In the genomic region with DNA sequence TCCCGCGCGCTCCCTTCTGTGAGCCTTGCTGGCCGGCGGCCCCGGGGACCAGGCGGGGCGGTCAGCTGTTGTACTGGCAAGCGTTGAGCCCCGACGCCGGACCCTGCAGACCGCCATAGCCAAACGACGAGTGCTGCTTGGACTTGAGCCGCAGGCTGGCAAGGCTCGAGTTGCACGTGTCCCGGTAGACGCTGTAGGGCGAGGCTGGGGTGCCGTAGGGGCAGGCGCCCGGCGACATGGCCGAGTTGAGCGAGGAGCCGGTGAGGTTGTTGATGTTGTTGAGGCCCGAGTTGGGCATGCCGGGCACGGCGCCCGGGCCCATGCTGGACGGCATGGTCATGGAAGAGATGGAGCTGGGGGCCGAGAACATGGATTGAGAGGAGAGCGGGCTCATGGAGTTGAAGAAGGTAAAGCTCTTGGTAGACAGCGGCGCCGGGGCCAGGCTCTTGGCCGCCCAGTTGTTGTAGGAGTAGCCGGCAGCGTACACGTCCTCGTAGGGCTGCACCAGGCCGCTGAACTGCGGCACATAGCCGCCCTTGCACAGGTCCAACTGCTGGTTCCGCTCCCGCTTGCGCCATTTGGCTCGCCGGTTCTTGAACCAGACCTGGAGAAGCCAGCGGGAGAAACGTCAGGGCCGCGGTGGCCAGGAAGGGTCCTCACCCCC, we compare ENCODE assay signal across 11 mouse cellular contexts. TPM values are rescaled to one million over a fixed set of nuclear protein-coding genes. Genes with fewer than 3 reads are reported as not detected.
DNase-seq lines count a peak whose midpoint lies in the region; ATAC-seq lines count a peak whose summit lies in the region.
"Had no signal": no experiment of that assay in that cellular context is flagged by ENCODE, and none has a peak within 500 bp of the region (broad histone marks: within the 10 kb centered on the region; RNA-seq: fewer than 3 reads in every experiment).

No protein-coding gene starts in this region.

- WGBS in hindbrain, embryonic 11.5 days = 1% methylated on average over 56 of the region's 56 CpGs
- under 1% methylated on average over 56 of the region's 56 CpGs for WGBS in hindbrain, embryonic 13.5 days
- 2% methylated on average over 56 of the region's 56 CpGs for WGBS in embryonic facial prominence, embryonic 13.5 days
- WGBS in limb, embryonic 10.5 days = 1% methylated on average over 56 of the region's 56 CpGs

- no peak for ATAC-seq in hindbrain, embryonic 11.5 days (ENCODE audit: low FRiP score)
- no peak for ATAC-seq in hindbrain, embryonic 13.5 days (ENCODE audit: low FRiP score)
- no peak for ATAC-seq in embryonic facial prominence, embryonic 13.5 days (ENCODE audit: insufficient number of reproducible peaks, insufficient read depth, low FRiP score, low TSS enrichment, low read depth)

- no peaks in the 10 kb centered on the region for H3K36me3 ChIP-seq in hindbrain, embryonic 11.5 days (ENCODE audit: control insufficient read depth, insufficient read depth, low read length)
- H3K36me3 ChIP-seq in hindbrain, embryonic 13.5 days = no peaks in the 10 kb centered on the region
- no peaks in the 10 kb centered on the region for H3K36me3 ChIP-seq in embryonic facial prominence, embryonic 13.5 days
- H3K36me3 ChIP-seq in limb, embryonic 10.5 days = peaks cover 31% of the 10 kb centered on the region; the same call in 1 of the 2 replicates
- H3K36me3 ChIP-seq: neural tube, embryonic 13.5 days had no signal

- peak; percentile 69 for DNase-seq in hindbrain, embryonic 11.5 days (ENCODE audit: low spot score)
- peak; percentile 44 for DNase-seq in ES-CJ7 (ENCODE audit: low read depth, low spot score)
- DNase-seq in limb, embryonic 10.5 days (ENCODE audit: low spot score) = peak; percentile 74
- no peak for DNase-seq in layer of hippocampus, adult 11-12 months (ENCODE audit: low spot score)
- no peak for DNase-seq in layer of hippocampus, adult 9-11 months
- DNase-seq in spleen, postnatal 10 days (ENCODE audit: low spot score in 2 of 2) = no peak

- peaks cover 3% of the 10 kb centered on the region for H3K4me1 ChIP-seq in hindbrain, embryonic 11.5 days (replicated peaks; ENCODE audit: control insufficient read depth, insufficient read depth, low read length)
- peaks cover 26% of the 10 kb centered on the region for H3K4me1 ChIP-seq in hindbrain, embryonic 13.5 days (replicated peaks)
- H3K4me1 ChIP-seq in embryonic facial prominence, embryonic 13.5 days = peaks cover 36% of the 10 kb centered on the region
- H3K4me1 ChIP-seq in limb, embryonic 10.5 days = peaks cover 61% of the 10 kb centered on the region

- no peak overlapping the region for H3K4me2 ChIP-seq in hindbrain, embryonic 11.5 days (replicated peaks; ENCODE audit: low read depth, low read length)
- H3K4me2 ChIP-seq in hindbrain, embryonic 13.5 days = no peak overlapping the region
- peak overlapping the region; percentile 56 for H3K4me2 ChIP-seq in embryonic facial prominence, embryonic 13.5 days
- H3K4me2 ChIP-seq: neural tube, embryonic 13.5 days had no signal

- H3K4me3 ChIP-seq in hindbrain, embryonic 11.5 days (ENCODE audit: low read depth, low read length) = no peak overlapping the region
- no peak overlapping the region for H3K4me3 ChIP-seq in hindbrain, embryonic 13.5 days
- peak overlapping the region; percentile 35 for H3K4me3 ChIP-seq in embryonic facial prominence, embryonic 13.5 days
- peak overlapping the region; percentile 56 for H3K4me3 ChIP-seq in limb, embryonic 10.5 days
- H3K4me3 ChIP-seq: layer of hippocampus, adult 2 months; neural tube, embryonic 13.5 days had no signal

- no peaks in the 10 kb centered on the region for H3K9me3 ChIP-seq in hindbrain, embryonic 11.5 days (ENCODE audit: control insufficient read depth, low read length)
- H3K9me3 ChIP-seq in hindbrain, embryonic 13.5 days = no peaks in the 10 kb centered on the region
- H3K9me3 ChIP-seq in embryonic facial prominence, embryonic 13.5 days = no peaks in the 10 kb centered on the region
- no peaks in the 10 kb centered on the region for H3K9me3 ChIP-seq in limb, embryonic 10.5 days (replicated peaks)
- H3K9me3 ChIP-seq: neural tube, embryonic 13.5 days had no signal

- no peak overlapping the region for H3K27ac ChIP-seq in hindbrain, embryonic 11.5 days (ENCODE audit: low read depth, low read length)
- H3K27ac ChIP-seq in hindbrain, embryonic 13.5 days = no peak overlapping the region
- peak overlapping the region; percentile 62 for H3K27ac ChIP-seq in embryonic facial prominence, embryonic 13.5 days
- peak overlapping the region; percentile 90 for H3K27ac ChIP-seq in limb, embryonic 10.5 days
- H3K27ac ChIP-seq: layer of hippocampus, adult 2 months; neural tube, embryonic 13.5 days had no signal

- H3K9ac ChIP-seq in hindbrain, embryonic 11.5 days (ENCODE audit: low read depth, low read length) = no peak overlapping the region
- no peak overlapping the region for H3K9ac ChIP-seq in hindbrain, embryonic 13.5 days
- peak overlapping the region; percentile 70 for H3K9ac ChIP-seq in embryonic facial prominence, embryonic 13.5 days
- H3K9ac ChIP-seq: neural tube, embryonic 13.5 days had no signal

- peaks cover 87% of the 10 kb centered on the region for H3K27me3 ChIP-seq in hindbrain, embryonic 11.5 days (ENCODE audit: control insufficient read depth, insufficient read depth, low read length)
- H3K27me3 ChIP-seq in hindbrain, embryonic 13.5 days = peaks cover 92% of the 10 kb centered on the region
- peaks cover 91% of the 10 kb centered on the region for H3K27me3 ChIP-seq in embryonic facial prominence, embryonic 13.5 days
- peaks cover 94% of the 10 kb centered on the region for H3K27me3 ChIP-seq in limb, embryonic 10.5 days (ENCODE audit: low read depth, poor library complexity, severe bottlenecking)

RNA-seq across cellular contexts. Expression of gene Pitx1, which starts 9.9 kb away (rescaled TPM):
- 0.25 and 0.43 TPM in 2 replicates for polyA plus RNA-seq in hindbrain, embryonic 11.5 days (2014; fragmentation: Nextera tagmentation; extraction: Ambion mirVana)
- polyA plus RNA-seq in hindbrain, embryonic 13.5 days (2015; fragmentation: Nextera tagmentation; extraction: Ambion mirVana) = 0.22 and 1.3 TPM in 2 replicates
- 27.7 and 62.7 TPM in 2 replicates for polyA plus RNA-seq in embryonic facial prominence, embryonic 13.5 days (2015; fragmentation: Nextera tagmentation; extraction: Ambion mirVana)
- polyA plus RNA-seq in limb, embryonic 10.5 days (2016; fragmentation: Nextera tagmentation; extraction: Ambion mirVana) = 77.9 and 151 TPM in 2 replicates
- polyA plus RNA-seq: cortical plate, adult 2 months; neural tube, embryonic 13.5 days had no signal

RNA-seq across cellular contexts. Expression of gene Catsper3, which starts 41.8 kb away (rescaled TPM):
- polyA plus RNA-seq in hindbrain, embryonic 11.5 days (2014; fragmentation: Nextera tagmentation; extraction: Ambion mirVana) = 0.15 TPM in 1 of 2 replicates, not detected in the other
- not detected in 2 replicates for polyA plus RNA-seq in hindbrain, embryonic 13.5 days (2015; fragmentation: Nextera tagmentation; extraction: Ambion mirVana)
- polyA plus RNA-seq in embryonic facial prominence, embryonic 13.5 days (2015; fragmentation: Nextera tagmentation; extraction: Ambion mirVana) = not detected in 2 replicates
- polyA plus RNA-seq in limb, embryonic 10.5 days (2016; fragmentation: Nextera tagmentation; extraction: Ambion mirVana) = 0.25 TPM in 1 of 2 replicates, not detected in the other
- polyA plus RNA-seq: neural tube, embryonic 13.5 days had no signal

Comparison
In these comparisons a context has a peak if more than half of its experiments do, and no peak if none do; other contexts are left out.
1. DNase-seq: peak in hindbrain, embryonic 11.5 days (single experiment), ES-CJ7 (single experiment) and limb, embryonic 10.5 days (single experiment); none in layer of hippocampus, adult 11-12 months (single experiment), layer of hippocampus, adult 9-11 months (single experiment) and spleen, postnatal 10 days (0 of 2).
2. H3K27ac ChIP-seq: peak in embryonic facial prominence, embryonic 13.5 days (single experiment) and limb, embryonic 10.5 days (single experiment); none in hindbrain, embryonic 11.5 days (single experiment) and hindbrain, embryonic 13.5 days (single experiment).
3. H3K4me3 ChIP-seq: peak in embryonic facial prominence, embryonic 13.5 days (single experiment) and limb, embryonic 10.5 days (single experiment); none in hindbrain, embryonic 11.5 days (single experiment) and hindbrain, embryonic 13.5 days (single experiment).
4. RNA of gene Pitx1, which starts 9.9 kb away (polyA plus RNA-seq): 77.9 to 151 TPM in limb, embryonic 10.5 days and 27.7 to 62.7 TPM in embryonic facial prominence, embryonic 13.5 days; 0.25 to 0.43 TPM in hindbrain, embryonic 11.5 days and 0.22 to 1.3 TPM in hindbrain, embryonic 13.5 days; every median in the first group is over 10 times any median in the second.